Mouse (Mus musculus): Measurements from ENCODE around the gene Faap100.
A peak's percentile ranks its signal among the peaks of the same experiment; 100 is the strongest.

Faap100 gene

DNA sequence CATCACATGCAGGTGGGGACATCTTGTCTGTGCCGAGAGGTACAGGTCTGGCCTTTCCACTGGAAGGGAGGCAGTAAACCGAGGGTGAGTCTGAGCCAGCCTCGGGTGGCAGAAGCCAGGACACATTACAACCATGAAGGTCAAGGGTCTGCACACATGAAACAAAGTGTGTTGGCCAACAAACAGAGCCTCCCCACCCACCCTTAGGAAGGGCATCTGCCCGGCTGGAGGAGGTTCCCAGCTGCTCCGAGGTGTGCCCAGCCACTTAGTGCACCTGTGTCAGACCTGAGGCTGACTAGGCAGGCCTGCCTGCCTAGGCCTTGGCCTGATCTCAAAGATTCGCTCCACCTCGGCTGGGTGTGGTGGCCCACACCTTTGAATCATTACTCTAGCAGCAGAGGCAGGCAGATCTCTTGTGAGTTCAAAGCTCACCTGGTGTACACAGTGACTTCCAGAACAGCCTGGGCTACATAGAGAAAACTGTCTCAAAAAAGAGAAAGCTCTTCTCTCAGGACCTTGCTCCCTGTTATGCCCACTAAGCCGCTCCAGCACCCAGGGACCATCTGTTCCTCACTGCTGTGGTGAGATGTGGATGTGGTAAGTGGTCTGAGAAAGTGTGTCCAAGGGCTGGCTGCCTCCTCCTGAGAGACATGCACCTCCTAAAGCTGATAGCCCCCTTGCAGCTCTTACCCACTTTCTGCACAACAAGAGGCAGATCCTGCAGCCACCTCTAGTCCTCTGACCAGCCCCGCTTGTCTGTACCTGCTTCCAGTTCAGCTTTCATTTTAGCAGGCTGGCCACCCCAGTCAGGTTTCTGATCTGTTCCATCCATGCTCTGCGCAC is 27.1 kb downstream of the Faap100 start:
- no peak for DNase-seq (ENCODE audit: low spot score)

- no peak for DNase-seq (ENCODE audit: low spot score)
These were observed 27.9 kb downstream of the Faap100 start for GRCm38 (mm10) chr11:120350711-120351110.

- peak; percentile 80 for DNase-seq (ENCODE audit: low spot score)
These were observed 28.4 kb downstream of the Faap100 start for GRCm38 (mm10) chr11:120349986-120350702.

DNA sequence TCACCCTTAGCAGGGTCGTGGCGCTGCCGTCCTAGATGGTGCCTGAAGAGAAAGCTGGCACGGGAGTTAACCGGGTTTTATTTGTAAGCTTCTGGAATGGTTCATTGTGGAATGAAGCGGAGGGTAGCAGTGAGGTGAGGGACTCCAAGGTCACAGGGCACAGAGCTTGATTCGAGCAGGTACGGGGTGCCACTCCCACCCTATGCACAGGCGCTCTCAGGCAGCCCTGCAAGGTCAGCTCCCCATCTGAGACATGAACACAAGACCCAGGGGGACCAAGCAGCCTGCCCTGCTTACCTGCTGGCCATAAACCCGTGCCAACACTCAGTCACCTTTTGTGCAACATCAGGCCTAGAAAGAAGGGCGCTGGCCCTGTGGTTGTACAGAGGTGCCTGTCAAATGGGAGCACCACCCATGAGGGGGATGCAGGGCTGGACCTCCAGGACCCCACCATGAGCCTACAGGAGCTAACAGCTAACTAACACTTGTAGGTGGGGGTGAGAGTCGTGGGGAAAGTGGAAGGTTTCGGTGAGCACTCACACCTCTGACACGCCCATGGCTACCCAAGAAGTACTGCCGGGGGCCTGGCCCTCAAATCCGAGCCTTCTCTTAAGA is 29.1 kb downstream of the Faap100 start:
- no peak for DNase-seq (ENCODE audit: low spot score)

DNA sequence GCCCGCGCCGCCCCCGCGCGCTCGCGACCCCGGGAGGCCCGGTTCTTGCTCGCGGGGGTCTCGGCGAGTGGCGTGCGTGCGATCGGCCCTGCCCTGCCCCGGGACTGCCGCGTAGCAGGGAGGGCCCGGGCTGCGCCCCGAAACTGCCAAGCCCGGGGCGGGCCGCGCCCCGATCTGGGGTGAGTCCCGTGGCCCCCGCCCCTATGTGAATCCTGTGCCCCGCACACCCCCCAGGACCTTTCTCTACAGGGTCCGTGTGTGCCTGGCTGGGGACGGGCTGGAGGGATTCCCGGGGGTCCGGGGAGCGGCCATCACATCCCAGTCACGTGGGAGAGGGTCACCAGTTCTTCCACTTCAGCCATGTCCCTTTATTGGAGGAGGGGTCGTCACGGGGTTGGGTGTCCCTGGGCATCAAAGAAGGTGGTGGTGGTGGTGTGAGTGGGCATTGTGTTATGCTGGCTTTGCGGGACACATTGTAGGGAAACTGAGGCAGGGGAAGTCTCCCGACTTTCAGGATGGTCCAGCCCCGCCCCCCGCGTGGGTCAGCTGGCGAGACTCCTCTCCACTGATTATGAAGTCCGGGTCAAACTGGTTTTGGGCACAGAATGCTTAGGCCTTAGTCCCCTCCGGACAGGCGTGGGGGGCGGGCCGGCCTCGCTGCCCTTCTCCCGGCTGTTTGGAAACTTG is 29.7 kb downstream of the Faap100 start:
- peak; percentile 61 for DNase-seq (ENCODE audit: low spot score)

DNA sequence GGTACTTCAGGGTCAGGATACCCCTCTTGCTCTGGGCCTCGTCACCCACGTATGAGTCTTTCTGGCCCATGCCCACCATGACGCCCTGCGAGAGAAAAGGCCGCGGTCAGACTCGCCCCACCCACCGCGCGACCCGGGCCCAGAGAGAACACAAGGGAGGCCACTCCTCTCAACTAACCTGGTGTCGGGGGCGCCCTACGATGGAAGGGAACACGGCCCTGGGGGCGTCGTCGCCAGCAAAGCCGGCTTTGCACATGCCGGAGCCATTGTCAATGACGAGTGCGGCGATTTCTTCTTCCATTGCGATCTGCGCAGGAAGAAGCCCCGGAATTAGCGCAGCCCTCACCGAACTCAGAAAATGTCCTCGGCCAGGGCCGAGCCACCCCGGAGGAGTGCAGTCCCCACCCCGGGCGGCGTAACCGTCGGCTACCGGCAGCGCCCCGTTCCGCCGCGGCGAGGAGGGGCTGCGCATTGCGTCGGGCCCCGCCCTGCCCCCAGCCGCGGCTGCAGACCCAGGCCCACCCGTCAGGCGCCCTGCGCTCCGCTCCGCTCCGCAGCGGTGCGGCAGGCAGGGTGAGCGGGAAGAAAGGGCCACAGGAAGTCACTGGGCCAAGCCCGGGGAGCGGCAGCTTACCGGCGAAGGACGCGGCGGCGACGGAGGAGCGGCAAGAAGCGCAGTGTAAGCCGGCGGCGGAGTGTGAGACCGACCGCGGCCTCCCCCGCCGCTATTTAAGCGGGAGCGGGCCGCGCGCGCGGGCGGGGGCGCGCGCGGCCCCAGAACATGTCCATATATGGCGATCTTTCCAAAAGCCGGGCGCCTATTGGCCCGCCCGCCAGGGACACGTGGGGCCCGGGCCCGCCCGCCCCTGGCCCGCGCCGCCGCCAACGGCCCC is 30.5 kb downstream of the Faap100 start, which contains the start of gene Actg1:
Gene Actg1, minus strand, starts transcription at position 752 of the 893 bp plus-strand sequence.
- DNase-seq (ENCODE audit: low spot score): peak; percentile 87

DNA sequence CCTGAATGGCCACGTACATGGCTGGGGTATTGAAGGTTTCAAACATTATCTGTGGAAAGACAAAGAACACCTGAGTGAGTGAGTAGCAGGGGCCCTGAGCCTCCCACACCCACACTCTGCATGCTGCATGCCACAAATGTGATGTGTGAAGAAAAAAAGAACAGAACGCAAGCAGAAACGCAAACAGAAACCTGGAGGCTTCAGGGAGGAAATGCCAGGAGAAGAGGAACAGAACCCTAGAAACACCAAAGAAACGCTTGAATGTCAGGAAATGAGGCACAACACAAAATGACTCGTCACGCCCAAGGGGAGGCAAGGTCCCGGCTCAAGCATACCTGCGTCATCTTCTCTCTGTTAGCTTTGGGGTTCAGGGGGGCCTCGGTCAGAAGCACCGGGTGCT is 31.3 kb downstream of the Faap100 start:
- DNase-seq (ENCODE audit: low spot score): no peak

DNA sequence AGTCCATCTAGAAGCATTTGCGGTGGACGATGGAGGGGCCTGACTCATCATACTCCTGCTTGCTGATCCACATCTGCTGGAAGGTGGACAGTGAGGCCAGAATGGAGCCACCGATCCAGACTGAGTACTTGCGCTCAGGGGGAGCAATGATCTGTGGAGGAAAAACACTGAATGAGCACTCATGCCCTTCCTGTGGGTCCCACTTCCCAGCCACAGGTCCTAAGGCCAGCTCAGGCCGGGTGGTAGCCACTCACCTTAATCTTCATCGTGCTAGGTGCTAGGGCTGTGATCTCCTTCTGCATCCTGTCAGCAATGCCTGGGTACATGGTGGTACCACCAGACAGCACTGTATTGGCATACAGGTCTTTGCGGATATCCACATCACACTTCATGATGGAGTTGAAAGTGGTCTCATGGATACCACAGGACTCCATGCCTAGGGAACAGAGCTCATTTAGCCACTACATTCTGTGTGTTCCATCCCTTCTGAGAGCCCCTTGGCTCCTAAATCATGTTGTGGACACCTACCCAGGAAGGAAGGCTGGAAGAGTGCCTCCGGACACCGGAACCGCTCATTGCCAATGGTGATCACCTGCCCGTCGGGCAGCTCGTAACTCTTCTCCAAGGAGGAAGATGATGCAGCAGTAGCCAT is 32.1 kb downstream of the Faap100 start:
- peak; percentile 11 for DNase-seq (ENCODE audit: low spot score)

GRCm38 (mm10) chr11:120345067-120345681 is 33.4 kb downstream of the Faap100 start:
- peak; percentile 7 for DNase-seq (ENCODE audit: low spot score)

GRCm38 (mm10) chr11:120344310-120344920 is 34.1 kb downstream of the Faap100 start:
- DNase-seq (ENCODE audit: low spot score): peak; percentile 4

DNA sequence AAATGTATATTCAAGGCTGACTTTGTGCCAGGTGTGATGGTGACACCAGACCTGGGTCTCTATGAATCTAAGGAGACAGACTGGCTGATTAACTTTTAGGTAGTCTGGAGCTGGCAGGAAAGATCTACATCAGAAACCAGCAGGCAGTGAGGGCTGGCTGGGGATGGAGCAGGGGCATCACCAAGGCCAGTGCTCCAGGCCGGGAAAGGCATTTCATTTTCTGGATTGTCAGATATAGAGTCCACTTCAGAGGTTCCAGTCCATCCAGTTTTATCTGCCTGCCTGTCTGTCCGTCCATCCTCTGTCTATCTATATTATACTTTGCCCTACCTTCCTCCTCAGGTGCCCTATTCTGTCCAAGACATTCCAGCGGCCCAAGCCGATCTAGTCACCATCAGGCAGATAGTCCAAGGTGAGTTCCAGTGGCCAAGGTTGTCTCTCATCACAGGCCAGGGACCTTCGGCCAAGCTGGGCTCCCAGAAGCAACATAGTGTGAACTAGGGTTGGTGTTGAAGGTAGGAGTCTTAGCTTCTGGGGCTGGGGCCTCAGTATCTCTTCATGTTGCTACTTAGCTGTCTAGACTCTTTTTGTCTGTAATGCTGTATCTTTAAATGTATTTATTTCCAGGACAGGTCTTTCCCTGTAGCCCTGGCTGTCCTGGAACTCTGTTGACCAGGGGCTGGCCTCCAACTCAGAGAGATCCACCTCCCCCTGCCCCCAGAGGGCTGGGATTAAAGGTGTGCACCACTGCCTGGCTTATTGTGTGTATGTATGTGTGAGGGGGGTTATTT is 34.9 kb downstream of the Faap100 start:
- peak; percentile 4 for DNase-seq (ENCODE audit: low spot score)

DNA sequence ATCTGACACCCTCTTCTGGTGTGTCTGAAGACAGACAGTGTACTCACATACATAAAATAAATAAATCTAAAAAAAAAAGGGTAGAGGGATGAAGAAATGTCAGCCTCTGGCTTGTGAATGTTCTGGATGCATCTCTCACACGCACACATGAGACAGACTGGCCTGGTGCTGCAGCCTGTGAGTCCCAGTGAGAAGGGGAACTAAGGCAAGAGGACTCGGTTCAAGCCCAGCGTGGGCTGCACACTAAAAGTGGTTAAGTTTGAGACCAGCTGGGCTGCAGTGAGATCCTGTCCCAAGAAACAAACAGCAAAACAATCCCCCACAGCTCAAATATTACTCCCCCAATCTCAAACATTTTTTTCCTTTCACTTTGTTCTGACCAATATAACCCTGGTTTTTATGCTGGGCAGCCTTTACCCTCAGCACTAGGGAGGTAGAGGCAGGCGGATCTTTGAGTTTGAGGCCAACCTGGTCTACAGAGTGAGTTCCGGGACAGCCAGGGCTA is 35.9 kb downstream of the Faap100 start:
- peak; percentile 2 for DNase-seq (ENCODE audit: low spot score)

- peak; percentile 1 for DNase-seq (ENCODE audit: low spot score)
These were observed 36.9 kb downstream of the Faap100 start for GRCm38 (mm10) chr11:120341661-120342060.

DNA sequence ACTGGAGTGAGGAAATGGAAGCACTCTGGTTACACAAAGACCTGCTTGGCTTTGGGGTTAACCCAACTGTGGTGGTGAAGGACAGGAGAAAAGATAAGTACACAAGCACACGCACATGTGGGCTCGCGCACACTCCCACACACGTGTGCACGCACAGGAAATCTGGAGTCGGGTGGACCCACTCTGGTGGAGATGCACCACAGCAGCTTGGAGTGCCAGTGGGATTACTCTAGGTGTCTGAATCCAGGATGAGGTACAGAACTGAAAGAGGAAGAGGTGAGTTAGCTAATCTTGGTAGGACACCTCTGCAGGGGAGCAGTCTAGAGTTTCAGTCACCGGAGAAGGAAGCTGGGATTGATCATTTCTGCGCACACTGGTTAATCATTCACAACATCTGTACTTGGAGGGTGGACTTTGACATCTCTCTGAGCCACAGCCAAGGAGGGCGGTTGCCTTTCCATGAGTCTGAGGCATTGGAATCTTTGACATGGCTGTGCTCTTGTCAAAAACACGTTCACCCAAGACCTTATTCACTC is 38.5 kb downstream of the Faap100 start:
- DNase-seq (ENCODE audit: low spot score): peak; percentile 1

DNA sequence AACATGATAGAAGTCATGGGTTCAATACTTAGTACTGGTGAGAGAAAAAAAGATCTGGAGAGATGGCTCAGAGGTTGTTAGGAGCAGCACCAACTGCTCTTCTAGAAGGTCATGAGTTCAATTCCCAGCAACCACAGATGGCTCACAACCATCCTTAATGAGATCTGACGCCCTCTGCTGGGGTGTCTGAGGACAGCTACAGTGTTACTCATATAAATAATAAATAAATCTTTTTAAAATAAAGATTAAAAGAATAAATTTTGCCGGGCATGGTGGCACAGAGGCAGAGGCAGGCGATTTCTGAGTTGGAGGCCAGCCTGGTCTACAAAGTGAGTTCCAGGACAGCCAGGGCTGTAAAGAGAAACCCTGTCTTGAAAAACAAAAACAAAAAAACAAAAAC is 39.8 kb downstream of the Faap100 start:
- peak; percentile 1 for DNase-seq (ENCODE audit: low spot score)

- peak; percentile 1 for DNase-seq (ENCODE audit: low spot score)
These were observed 41.1 kb downstream of the Faap100 start for GRCm38 (mm10) chr11:120337447-120337846.

- DNase-seq (ENCODE audit: low spot score): peak; percentile 2
These were observed 43.0 kb downstream of the Faap100 start for GRCm38 (mm10) chr11:120335431-120336021.

GRCm38 (mm10) chr11:120320156-120320555 is 58.4 kb downstream of the Faap100 start:
- peak; percentile 2 for DNase-seq (ENCODE audit: low spot score)

Measured in layer of hippocampus, adult 11-12 months (tissue).